Mouse (Mus musculus) adrenal gland, postnatal 14 days (tissue): ENCODE data around the gene Prkcb. TPM values are rescaled to one million over a fixed set of nuclear protein-coding genes. Genes with fewer than 3 reads are reported as not detected.

Experiments
- DNase-seq: peaks from one replicate; pipeline ENCODE4 v3.0.0; 2021; ENCODE audit warnings: mixed read lengths
- total RNA-seq: library from RNA; stranded (reverse); gene quantifications from 2 replicates; pipeline ENCODE4 v1.2.3, GENCODE M21; 2021

The Prkcb gene
- total RNA-seq, 1 experiment from 2014 or later = 7.5 TPM

DNA sequence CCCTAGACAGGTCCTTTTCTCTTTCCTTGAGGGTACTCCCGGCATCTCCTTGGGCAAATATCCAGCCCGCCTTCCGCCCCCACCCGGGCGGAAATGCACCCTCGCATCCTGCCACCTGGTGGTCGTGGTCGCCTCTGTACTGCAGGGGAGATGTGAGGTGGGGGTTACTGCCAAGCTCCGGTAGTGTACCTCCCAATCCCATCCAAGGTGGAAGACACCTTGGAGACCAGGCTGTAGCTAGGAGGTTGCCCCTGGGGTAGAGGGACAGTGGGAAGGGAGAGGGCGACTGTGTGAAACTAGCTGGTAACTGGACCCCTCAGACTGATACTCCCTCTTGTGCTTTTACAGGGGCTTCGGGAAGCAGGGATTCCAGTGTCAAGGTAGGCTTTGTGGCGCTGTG, 1.6 kb downstream of the Prkcb start:
- DNase-seq = peak; percentile 34

DNA sequence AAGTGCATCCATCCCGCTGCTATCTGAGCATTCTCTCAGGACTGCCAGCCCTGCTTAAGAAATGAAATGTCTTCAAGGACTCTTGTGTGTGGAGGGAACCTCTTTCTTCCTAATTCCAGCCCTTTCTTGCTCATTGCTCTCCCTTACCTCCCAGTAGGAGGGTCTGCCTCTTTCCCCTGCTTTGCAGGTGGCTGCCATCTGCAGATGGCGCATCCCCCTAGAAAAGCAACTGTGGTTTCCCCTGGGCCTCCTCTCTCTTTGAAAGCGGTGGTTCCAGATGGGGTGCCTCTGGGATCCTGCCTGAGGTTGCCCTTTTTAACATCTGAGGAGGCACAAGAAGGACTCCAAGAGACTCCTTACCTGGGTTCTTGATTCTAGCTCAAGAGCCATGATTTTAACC, 2.2 kb downstream of the Prkcb start:
- no peak for DNase-seq

GRCm38 (mm10) chr7:122292151-122292550, 3.6 kb downstream of the Prkcb start:
- no peak for DNase-seq

- DNase-seq = no peak
Observed at GRCm38 (mm10) chr7:122294111-122294510, 5.6 kb downstream of the Prkcb start.

- DNase-seq = no peak
Observed at GRCm38 (mm10) chr7:122295363-122295762, 6.8 kb downstream of the Prkcb start.

GRCm38 (mm10) chr7:122296331-122296730, 7.8 kb downstream of the Prkcb start:
- DNase-seq = no peak

DNA sequence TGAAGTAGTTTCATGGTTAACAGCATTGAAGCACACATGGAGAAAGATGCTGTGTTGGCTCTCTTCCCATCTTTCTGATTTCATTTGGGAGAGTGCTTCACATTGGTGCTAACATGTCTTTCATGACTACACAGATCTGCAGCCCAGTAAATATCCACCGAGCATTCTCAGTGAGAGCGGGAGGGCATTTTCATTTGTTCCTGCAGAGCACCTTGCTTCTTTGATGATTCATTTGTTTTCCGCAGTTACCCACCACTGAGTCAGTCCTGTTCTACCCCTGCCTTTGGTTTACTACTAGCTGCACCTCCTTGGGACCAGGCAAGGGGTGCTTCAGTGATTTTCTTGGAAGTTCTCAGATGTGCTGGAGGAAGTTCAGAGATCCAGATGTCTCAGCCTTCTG, 8.3 kb downstream of the Prkcb start:
- DNase-seq = no peak

DNA sequence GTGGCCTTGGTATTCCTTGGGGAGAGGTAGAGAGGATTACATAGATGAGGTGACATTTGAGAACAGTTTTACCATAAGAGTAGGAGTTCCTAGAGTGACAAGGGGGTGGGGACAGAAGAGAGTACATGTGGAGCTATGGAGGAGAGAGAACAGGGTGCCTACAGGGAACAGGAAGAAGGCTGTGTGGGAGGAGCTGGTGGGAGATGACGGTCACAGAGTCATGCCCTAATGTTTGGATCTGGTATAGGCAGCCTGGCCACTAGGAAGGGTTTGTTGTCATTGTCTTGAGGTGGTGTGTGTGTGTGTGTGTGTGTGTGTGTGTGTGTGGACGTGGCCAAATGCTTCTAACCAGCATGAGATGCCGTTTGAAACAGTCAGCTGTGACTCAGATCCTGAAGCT, 9.1 kb downstream of the Prkcb start:
- DNase-seq = peak; percentile 31

DNA sequence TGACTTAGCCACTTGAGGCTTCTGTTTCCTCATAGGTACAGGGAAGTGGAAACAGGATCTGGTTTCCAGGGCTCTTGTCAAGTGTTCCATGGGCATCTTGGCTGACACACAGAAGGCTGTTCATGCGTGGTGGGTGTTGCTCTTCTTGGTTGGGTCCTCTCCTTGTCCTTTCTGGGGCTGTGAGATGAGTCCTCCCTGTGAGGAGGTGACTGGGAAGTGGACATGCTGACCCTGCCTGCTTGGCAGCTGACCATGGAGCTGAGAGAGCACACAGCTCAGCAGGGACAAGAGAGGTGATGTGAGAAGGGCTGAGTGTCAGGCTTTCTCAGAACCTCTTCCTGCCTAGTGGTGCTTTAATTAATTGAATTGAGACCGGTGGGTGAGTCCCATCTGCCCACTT, 10.2 kb downstream of the Prkcb start:
- DNase-seq = no peak

- DNase-seq = no peak
Observed at GRCm38 (mm10) chr7:122300538-122300937, 12.0 kb downstream of the Prkcb start.

- no peak for DNase-seq
Observed at GRCm38 (mm10) chr7:122302538-122302937, 14.0 kb downstream of the Prkcb start.

DNA sequence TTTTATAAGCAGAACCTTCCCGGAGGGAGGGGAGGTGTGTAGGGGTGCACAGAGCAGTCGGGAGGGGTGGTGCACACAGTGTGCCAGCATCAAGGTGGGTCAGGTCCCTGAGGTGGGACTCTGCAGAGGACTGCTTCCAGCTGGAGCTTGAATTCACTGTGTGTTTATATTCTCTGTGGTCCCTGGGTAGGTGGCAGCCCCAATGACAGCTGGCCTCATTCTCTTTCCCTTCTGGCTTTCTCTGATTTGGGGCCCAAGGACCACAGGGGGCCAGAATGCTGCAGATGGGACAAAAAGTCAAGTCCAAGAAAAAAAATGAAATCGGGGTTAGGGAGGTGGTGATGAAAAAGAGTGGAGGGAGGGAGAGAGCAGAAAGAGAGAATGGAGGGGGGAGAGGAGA, 15.4 kb downstream of the Prkcb start:
- no peak for DNase-seq

- DNase-seq = no peak
Observed at GRCm38 (mm10) chr7:122304521-122304920, 16.0 kb downstream of the Prkcb start.

GRCm38 (mm10) chr7:122307241-122307640, 18.7 kb downstream of the Prkcb start:
- peak; percentile 35 for DNase-seq

DNA sequence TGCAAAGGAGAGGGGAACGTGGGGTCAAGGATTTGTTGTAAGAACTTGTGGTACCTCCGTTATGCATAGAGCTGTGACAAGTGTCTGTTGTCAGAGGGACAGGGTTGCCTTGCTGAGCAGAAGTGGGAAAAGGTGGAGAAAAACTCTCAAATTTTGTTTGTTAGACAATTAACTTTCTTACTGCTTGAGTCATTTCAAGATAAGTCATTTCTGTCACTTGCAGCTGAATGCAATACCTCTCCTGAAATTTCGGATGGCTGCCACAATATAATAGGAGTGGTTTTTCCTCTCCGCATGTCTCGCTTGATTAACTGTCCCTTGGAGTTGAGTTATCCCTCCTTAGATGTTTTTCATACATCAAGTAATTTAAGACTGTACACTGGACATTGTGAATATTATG, 20.1 kb downstream of the Prkcb start:
- no peak for DNase-seq

GRCm38 (mm10) chr7:122309909-122310725, 21.6 kb downstream of the Prkcb start:
- DNase-seq = no peak

GRCm38 (mm10) chr7:122310726-122311018, 22.1 kb downstream of the Prkcb start:
- DNase-seq = no peak

- DNase-seq = no peak
Observed at GRCm38 (mm10) chr7:122313690-122314477, 25.3 kb downstream of the Prkcb start.

- DNase-seq = no peak
Observed at GRCm38 (mm10) chr7:122315720-122316331, 27.3 kb downstream of the Prkcb start.

DNA sequence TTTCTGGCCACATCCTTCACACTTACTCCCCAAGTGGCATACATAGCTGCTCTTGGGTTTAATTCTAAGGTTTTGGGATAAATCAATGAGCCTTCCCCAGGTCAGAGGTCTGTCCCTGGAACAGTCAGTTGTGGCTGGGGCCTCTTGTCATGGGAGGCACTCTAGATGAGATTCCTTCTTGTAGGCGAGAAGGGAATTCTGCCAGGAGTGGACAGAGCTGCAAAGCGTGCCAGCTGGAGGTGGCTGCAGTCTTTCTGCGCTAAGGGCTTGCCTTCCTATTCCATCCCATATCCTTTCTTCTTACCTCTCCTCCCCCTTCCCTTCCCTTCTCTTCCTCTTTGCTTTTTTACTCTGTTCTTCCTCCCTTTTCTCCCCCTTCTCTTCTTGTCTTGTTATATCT, 28.1 kb downstream of the Prkcb start:
- DNase-seq = no peak

GRCm38 (mm10) chr7:122317485-122317884, 28.9 kb downstream of the Prkcb start:
- no peak for DNase-seq

DNA sequence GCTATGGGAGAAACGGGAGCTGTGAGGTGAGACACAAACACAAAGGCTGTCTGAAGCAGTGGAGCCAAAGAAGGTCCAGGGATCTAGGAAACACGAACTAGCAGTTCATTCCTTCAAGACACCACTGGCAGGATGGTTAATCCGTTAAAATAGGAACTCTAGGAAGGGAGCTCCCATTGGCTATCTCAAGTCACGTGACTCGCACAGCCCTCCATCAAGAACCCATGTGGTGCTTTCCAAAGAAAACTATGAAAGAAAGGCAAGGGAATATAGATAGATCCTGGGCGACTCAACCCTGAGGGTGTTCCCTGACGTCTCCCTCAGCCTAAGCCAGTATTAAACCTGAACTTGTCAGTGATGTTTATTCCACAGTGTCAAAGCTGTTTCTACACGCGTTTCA, 31.0 kb downstream of the Prkcb start:
- DNase-seq = no peak

- DNase-seq = no peak
Observed at GRCm38 (mm10) chr7:122320843-122321544, 32.4 kb downstream of the Prkcb start.
